Mouse (Mus musculus) liver, adult (tissue): ENCODE measurements around the gene Kif16b.

Experiments used
- GATA4 ChIP-seq: IDR thresholded peaks from 2 replicates; pipeline ENCODE4 v1.6.1; 2014; ENCODE audit warnings: mild to moderate bottlenecking, low read length; ENCODE audit not compliant: insufficient replicate concordance

Kif16b gene

DNA sequence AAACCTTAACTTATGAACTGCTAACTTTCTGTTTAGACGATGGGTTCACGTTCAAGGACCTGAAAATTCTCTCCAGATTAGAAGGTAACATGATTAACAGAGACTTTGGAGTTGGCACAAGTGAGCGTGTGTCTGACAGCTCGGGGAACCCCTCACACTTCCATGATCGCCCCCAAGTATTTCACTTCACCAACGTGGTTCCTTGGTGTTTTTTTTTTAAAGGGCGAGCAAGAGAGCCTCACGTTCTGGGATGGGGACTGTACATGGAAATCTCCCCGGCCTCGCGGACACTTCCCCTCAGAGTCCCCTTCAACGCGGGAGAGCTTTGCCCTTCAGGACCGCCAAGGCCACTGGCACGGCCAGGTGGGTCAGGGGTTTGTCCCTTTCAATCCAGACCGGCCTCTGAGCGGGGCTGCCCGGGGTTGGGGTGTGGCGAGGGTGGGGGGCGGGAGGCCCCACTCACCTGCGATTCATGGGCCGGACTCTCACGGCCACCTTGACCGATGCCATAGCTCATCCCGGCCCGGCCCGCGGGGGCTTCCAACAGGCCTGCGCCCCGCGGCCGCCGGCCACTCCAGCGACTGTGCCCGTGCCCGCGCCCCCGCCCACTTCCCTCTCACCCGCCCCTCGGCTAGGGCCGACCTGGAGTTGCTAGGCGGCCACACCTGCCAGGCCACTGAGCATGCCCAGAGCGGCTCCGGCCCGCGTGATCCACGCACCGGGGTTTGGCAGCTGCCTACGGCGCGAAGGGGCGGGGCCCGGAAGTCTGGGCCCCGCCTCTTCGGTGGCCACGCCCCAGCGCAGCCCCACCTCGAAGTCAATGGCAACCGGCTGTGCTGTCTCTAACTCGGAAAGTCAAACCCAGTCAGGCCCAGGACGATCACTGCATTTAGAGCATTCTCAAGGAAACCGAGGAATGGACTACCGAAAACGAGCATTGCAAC, at the start of gene Kif16b:
TSS of gene Kif16b (minus strand) at position 670 of the 944 bp plus-strand sequence.
- peak; percentile 5; the same call in 1 of the 2 replicates for TF ChIP-seq GATA4

DNA sequence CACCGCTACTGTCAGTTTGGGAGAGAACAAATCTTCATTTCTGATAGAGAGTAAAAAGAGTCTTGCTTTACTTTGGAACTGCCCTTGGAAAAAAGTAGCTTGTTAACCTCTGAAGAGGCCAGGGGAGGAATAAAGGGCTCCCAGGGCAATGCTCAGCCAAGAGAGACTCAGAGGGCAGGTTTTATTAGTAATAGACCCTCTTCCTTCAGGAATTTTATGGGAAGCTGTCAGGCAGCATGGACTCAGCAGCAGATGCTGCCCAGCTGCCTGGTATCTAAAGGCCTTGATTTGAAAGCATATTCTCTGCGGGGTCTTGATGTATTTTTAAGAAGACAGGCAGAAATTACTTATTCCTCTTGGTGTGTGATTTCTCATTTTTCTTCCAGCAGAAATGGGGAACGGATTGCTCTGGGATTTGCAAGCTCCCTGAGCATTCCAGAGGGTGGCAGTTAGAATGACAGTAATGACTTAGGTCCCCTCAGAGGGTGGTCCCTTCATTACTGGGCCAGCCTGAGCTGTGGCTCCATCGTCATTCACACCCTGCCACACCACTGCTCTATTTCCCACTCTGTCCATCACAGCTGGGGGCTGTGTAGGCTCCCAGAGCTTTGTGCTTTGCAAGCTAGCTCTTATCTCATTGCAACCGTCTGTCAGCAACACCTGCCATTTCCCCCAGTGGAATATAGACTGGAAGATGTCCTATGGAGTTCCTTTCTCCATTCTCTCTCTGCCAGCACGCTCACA, 39.7 kb upstream of the Kif16b start:
- no peak for TF ChIP-seq GATA4

DNA sequence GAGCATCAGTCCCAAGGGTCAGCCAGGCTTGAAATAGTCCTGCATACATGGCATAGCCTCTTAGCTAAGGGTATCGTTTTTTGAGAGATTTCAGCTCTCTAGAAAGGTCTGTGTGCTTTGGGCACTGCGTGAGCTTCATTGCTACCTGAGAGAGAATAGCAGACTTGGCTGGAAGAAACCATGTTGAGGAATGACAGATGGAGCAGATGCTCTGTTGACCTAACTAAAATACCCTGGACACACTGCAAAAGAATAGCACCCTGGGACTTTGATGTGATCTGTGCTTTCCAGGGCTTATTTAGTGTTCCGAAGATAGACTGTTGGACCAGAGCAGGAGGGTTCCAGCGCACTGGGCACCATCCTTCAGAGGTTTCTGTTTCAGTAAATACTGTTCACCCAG, 29.1 kb upstream of the Kif16b start:
- TF ChIP-seq GATA4, result no peak

DNA sequence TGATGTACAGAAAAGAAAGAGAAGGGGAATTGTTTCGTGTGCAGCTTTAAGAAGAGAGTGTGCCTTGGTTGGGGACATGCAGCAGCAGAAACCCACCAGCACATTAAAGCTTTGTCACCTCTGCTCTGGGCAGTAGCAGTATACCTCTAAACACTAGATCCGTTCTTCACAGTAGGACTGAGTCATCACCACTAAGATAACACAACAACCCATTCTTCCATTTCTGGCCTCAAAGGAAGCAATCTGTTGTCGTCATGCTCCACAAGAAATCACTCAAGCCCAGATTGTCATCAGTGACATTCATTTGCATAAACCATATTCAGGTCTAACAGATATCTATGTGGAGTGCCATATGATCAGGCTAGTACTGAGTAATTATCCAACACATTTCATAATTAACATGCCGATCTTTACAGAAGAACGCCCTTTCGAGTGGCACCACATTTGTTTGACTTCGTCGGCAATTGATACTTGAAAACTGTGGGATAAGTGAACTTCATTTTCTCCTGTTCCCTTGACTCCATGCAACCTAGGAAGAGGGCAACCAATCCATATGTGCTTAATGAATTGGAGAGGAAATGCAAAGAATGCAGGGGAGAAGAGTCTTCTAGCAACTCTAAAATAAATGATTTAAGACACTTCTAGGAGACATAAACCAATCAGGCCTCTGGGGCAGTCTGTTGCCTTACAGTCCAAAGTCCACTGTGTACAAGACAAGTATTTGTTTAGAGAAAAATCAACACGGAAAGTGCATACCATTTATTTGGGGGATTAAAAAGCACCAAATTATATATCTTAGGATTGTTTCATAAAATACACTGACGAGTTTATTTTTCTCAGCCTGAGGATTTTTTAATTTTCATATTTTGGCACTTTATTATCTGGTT, 28.1 kb upstream of the Kif16b start:
- no peak for TF ChIP-seq GATA4

DNA sequence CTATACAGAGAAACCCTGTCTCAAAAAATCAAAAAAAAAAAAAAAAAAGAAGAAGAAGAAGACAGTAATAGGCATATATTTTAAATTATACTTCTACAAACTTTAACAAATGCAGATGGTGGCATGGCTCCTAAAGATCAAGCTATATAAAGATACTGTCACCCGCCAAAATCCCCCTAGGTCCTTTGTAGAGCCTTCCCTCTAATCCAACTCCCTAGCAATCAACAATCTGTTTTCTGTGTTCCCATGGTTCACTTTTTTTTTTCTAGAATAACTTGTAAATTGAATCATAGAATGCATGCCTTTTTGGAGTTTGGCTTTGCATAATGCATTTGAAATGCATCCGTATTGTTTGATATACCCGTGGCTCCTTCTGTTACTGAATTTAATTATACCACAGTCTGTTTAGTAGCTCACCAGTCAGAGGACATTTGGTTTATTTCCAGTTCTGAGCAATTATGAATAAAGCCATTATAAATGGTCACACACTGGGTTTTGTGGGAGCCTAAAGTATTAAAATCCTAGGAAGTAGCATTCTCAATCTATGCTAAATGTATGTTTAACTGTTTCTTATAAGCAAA, 9.6 kb upstream of the Kif16b start:
- no peak for TF ChIP-seq GATA4

DNA sequence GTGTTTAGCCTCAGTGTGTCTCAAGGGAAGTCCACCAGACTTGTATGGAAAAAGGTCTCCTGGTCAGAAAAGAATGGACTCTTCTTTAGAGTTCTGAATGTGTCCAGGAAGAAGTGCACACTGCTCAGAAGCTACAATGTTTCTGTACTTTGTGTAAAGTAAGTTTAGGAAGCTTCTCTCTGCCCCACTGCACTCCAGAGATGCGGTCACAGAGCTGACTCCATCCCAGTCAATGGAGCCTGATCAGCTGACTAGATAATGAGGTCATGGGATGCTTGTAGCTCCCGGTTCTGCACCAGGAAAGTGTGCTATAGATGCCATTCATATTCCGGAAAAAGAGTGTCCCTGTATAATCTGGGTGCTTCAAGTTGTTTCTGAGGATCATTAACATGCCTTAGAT, 7.9 kb upstream of the Kif16b start:
- no peak for TF ChIP-seq GATA4

DNA sequence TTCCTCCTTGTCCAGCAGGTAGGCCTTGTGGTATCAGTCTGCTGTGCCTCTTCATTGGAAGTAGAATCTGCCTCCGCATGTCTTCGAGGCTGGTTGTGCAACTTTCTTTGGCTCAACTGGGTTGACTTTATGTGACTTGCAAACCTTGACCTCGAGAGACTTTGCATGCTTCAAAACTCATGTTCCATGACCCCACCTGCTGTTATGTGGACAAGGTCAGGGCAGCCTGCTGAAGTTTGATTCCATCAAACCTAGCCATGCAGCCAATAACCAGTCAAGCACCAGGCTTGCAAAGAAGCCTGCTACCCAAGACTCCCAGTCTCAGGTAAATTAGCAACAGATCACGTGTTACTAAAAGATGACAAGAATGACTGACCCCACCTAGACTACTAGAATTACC, 5.7 kb upstream of the Kif16b start:
- no peak for TF ChIP-seq GATA4

DNA sequence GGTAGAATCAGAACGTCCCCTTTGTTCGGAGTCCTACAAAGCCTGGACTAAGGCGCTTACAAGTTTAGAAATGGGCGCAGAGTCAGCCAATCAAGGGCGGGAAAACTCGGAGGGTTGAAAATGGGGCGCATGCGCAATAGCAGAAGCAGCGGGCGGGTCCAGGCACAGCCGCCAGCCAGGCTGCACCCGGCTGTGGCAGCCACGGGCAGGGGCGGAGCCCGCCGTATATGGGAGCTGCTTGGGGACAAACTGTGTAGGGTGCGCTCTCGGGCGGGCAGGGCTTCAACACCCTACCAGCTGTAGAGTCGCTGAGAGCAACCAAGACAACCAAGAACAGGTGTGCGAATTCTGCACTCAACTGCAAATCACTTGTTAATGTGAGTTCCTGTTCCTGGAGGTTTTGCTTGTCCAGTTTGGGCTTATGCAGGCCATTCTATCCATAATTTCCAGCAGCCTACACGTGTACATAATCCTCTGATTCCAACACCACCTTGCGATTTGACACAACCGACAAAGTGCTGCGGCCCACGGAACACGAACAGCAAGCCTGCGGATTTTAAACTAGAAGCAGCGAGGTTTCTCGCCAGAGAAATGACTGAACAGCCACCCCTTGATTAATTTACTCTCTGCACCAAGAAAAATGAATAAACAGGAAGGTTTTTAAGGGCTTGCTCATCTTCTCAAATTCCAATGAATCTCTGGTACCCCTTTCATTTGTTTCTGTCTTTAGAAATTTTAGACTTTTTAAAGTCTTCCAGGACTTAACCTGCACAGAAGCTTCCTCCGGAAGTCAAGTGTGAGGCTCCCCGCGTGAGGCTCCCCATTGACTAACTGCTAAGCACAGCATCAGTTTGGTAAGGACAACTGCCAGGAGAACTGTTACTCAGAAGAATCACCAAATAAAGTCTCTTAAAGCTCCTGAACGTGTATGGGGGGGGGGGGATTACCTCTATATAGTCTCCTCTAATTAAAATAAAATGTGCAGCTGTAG, 1.9 kb upstream of the Kif16b start:
- TF ChIP-seq GATA4, result peak; percentile 62; the same call in 1 of the 2 replicates

DNA sequence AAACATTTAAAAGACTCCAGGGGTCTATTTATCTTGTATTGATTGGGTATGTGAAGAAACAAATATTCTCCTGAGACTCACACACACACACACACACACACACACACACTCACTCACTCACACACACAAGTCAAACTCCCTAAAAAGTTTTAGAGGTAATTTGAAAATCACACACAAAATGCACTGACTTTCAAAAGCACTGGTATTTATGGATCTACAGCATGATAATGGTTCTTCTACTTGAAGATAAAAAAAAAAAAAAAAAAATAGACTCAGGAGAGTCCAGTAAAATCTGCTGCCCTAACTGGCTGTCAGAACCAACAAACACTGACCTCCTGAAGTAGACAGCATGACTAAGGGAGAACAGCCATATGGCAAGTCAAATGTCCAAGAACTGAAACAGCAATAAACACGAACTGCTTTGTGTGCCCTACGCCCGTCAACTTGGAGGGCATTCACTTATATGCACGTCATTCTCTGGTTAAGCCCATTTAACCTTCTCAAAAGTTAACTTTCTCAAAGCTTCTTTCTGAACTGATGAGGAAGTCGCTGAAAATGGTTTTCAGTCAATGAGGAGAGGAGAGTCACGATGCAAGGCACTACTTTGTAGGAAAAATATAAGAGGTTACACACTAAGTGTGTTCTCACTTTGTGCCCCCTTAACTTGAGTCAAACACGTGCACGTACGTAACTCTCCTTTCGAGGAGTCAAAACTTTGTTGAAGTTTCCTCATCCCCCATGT, 1.0 kb downstream of the Kif16b start:
- no peak for TF ChIP-seq GATA4

DNA sequence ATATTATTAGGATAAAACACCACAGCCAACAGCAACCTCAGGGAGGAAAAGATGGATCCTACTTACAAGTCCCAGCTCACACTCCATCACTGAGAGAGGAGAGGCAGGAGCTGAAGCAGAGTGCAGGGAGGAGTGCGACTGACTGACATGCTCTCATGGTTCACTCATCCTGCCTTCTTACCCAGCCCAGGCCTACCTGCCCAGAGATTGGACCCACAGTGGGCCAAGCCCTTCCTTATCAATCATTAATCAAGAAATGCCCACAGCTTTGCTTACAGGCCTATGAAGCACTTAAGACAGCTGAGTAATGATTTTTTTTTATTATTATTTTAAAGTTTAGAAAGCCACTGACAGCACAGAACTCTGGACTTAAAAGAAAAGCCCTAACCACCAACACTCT, 7.6 kb downstream of the Kif16b start:
- TF ChIP-seq GATA4, result no peak

DNA sequence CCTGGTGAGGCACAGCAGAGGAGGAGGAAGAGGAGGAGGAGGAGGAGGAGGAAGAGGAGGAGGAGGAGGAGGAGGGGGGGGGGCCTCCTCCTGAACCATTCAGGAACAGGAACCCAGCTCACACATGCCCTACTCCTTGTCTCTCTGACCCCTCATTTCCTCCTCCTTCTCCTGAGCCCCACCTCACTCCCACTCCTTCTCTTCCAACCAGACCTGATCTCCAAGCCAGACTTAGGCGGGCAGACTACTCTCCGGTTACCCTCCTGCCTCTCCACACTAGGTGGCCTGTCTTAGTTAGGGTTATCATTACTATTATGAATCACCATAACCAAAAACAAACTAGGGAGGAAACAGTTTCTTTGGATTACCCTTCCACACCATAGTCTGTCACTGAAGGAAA, 10.0 kb downstream of the Kif16b start:
- TF ChIP-seq GATA4, result no peak

DNA sequence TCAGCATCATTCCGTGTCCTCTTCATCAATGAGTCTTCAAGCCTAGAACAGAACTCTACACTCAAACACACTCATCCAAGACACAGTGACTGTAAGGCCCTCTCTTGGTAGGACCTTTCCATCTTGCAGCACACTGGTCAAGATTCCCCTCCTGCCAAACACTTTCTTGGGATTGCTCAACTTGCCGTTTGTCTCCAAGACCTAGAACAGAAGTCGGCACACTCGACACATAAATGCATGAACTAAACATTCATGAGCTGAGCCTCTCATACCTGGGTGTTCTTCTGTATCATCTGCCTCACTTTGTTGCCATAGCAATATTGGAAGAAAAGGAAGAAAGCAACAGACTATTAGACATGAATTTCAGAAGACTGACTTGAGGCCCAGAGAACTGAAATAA, 16.9 kb downstream of the Kif16b start:
- TF ChIP-seq GATA4, result no peak

DNA sequence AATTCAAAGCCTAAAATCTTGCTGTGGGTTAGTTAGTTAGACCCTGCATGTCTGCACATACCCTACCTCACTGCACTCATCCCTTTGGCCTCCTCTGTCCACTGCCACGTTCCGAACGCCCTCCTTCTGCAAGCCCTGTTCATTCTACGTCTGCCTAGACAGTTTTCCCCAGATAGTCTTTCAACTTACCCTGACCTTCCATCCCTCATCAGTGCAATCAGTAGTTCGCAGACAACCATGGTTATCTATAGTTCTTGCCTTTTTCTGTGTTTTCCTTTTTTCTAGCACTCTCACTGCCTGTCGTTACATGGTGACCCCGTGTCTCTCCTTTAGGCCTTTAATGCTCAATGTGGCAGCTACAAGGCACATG, 17.7 kb downstream of the Kif16b start:
- no peak for TF ChIP-seq GATA4
